Mouse (Mus musculus) forebrain, embryonic 16.5 days (tissue): Measurements from ENCODE around the gene C130074G19Rik. TPM values are rescaled to one million over a fixed set of nuclear protein-coding genes. Genes with fewer than 3 reads are reported as not detected.
A peak's percentile ranks its signal among the peaks of the same experiment; 100 is the strongest.

Experiments used
- ATAC-seq: fragments of 200-750 bp; cut with Nextera tagmentation; 2 replicates; pipeline ENCODE4 v1.8.0; 2017; ENCODE audit warnings: mild to moderate bottlenecking, moderate library complexity
- H3K27ac ChIP-seq: fragments of 300-500 bp; sonication (generic); 2 replicates; pipeline ENCODE4 v1.5.1; 2014; ENCODE audit warnings: low read length, control low read depth
- H3K27me3 ChIP-seq: fragments of 300-500 bp; sonication (generic); replicated peaks from 2 replicates; pipeline ENCODE4 v1.6.1; 2014; ENCODE audit warnings: low read length; ENCODE audit not compliant: control insufficient read depth, insufficient read depth
- H3K36me3 ChIP-seq: fragments of 300-500 bp; sonication (generic); 2 replicates; pipeline ENCODE4 v1.6.1; 2014; ENCODE audit not compliant: control insufficient read depth, insufficient read depth
- H3K4me1 ChIP-seq: fragments of 300-500 bp; sonication (generic); replicated peaks from 2 replicates; pipeline ENCODE4 v1.6.1; 2014; ENCODE audit warnings: low read length; ENCODE audit not compliant: control insufficient read depth, insufficient read depth
- H3K4me2 ChIP-seq: fragments of 300-500 bp; sonication (generic); 2 replicates; pipeline ENCODE4 v1.6.1; 2014; ENCODE audit warnings: mild to moderate bottlenecking, low read length, control low read depth
- H3K4me3 ChIP-seq: fragments of 300-500 bp; sonication (generic); replicated peaks from 2 replicates; pipeline ENCODE4 v1.5.1; 2014; ENCODE audit warnings: mild to moderate bottlenecking, low read length, control low read depth
- H3K9ac ChIP-seq: fragments of 300-500 bp; sonication (generic); replicated peaks from 2 replicates; pipeline ENCODE4 v1.6.1; 2014; ENCODE audit warnings: low read depth, low read length, control low read depth
- H3K9me3 ChIP-seq: fragments of 300-500 bp; sonication (generic); 2 replicates; pipeline ENCODE4 v1.6.1; 2016; ENCODE audit warnings: low read length; ENCODE audit not compliant: control insufficient read depth
- whole genome bisulfite sequencing: fragments of 180-500 bp; shearing (Covaris S2); extraction: QIAGEN DNeasy Blood & Tissue Kit; methylation state at CpG from one replicate; pipeline ENCODE4 v1.1.7; 2014; 5-methylcytosine and 5-hydroxymethylcytosine counted together
- polyA plus RNA-seq: library from polyadenylated mRNA; unstranded; fragments of >200 nt; fragmentation: Nextera tagmentation; extraction: Ambion mirVana; gene quantifications from 2 replicates; pipeline ENCODE4 v1.2.1, GENCODE M21; 2015

C130074G19Rik gene
- polyA plus RNA-seq, 1 experiment from 2014 or later: 1.3 TPM

DNA sequence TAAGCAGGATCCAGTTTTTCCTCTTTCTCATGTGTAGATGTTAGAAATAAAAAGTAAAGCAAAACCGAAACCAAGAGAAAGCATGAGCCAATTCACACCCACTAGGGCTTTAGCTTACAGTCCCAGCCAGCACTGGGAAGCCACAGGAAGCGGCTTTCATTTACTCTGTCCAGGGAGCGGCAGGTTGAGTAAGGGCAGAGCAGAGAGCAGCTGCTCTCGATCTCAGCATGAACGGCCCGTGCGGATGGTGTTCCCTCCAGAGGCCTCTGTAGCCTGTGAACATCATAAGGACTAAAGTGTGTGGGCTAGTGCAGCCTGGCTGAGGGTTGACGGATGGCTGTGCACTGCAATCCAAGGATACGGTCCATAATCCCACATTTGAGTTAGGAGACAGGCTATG, 25.5 kb upstream of the C130074G19Rik start:
- H3K4me2 ChIP-seq: no peak overlapping the region
- peaks cover 21% of the 10 kb centered on the region; the same call in 1 of the 2 replicates for H3K36me3 ChIP-seq
- H3K27me3 ChIP-seq: no peaks in the 10 kb centered on the region
- H3K27ac ChIP-seq: no peak overlapping the region
- H3K9ac ChIP-seq: no peak overlapping the region
- 75% methylated on average over 9 of the region's 9 CpGs for WGBS
- no peak for ATAC-seq
- H3K9me3 ChIP-seq: no peaks in the 10 kb centered on the region
- H3K4me3 ChIP-seq: no peak overlapping the region
- H3K4me1 ChIP-seq: peaks cover 23% of the 10 kb centered on the region

DNA sequence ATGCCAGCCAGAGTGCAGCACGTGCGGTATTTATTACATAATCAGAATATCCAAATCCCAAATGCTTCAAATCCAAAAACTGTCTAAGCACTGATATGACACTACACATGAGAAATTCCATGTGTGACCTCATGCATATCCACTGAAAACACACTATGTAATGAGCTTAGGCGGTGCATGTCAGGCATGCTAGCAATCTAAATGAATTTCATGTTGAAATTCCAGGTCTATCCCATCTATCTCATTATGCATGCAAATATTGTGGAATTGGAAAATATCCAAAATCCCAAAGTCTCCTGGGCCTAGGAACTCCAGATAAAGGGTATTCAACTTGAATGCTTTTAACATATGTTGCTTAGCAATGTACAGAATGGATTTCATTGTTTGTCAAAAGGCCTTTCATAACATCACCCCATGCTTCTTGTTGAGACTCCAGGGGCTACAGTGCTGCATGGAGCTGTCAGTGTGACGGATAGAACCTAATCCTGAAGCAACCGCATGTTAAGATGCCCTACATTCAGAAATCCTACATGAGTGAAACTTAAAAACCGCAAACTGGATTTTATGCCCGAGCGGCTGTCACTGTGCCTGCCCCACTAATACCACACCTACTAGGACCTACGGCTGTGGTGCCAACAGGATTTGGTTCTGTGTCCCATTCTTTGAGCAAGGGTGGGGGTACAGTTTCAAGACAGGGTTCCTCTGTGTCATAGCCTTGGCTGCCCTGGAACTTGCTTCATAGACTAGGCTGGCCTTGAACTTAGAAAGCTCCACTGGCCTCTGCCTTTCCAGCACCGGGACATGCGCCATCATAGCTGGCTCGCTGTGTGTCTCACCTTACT, 23.1 kb upstream of the C130074G19Rik start:
- peak overlapping the region; percentile 89 for H3K27ac ChIP-seq
- ATAC-seq: peak; percentile 80
- H3K9me3 ChIP-seq: no peaks in the 10 kb centered on the region
- 31% methylated on average over 12 of the region's 12 CpGs for WGBS
- no peak overlapping the region; the same call in 1 of the 2 replicates for H3K9ac ChIP-seq
- H3K4me2 ChIP-seq: peak overlapping the region; percentile 13; the same call in 1 of the 2 replicates
- H3K36me3 ChIP-seq: peaks cover 16% of the 10 kb centered on the region; the same call in 1 of the 2 replicates
- peaks cover 23% of the 10 kb centered on the region for H3K4me1 ChIP-seq
- H3K4me3 ChIP-seq: no peak overlapping the region
- H3K27me3 ChIP-seq: no peaks in the 10 kb centered on the region

DNA sequence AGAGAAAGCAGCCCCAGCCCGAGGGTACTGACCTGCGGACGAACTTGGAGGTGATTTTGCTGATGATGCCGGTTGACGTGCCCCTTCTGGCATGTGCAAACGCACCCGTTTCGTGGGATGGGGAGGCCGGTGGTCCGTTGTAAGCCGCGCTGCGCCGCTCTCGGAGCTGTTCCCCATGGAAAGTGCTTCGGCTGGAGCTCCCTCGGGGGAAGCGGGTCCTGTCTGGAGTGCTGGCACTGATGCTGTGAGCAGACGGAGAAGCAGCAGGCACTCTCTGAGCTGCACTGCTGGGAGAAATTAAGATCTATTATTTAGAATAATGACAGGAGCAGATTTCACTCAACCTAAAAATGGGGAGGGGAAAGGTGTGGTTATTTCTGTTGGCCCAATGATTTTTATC, 22.4 kb upstream of the C130074G19Rik start:
- Histone ChIP-seq H3K36me3 (peaks cover 22% of the 10 kb centered on the region; the same call in 1 of the 2 replicates), H3K4me2 (peak overlapping the region; percentile 20; the same call in 1 of the 2 replicates), H3K27me3 (no peaks in the 10 kb centered on the region), H3K4me3 (no peak overlapping the region), H3K4me1 (peaks cover 23% of the 10 kb centered on the region), H3K27ac (peak overlapping the region; percentile 89), H3K9ac (no peak overlapping the region), H3K9me3 (no peaks in the 10 kb centered on the region)
- 35% methylated on average over 19 of the region's 19 CpGs for WGBS
- ATAC-seq: peak; percentile 91

DNA sequence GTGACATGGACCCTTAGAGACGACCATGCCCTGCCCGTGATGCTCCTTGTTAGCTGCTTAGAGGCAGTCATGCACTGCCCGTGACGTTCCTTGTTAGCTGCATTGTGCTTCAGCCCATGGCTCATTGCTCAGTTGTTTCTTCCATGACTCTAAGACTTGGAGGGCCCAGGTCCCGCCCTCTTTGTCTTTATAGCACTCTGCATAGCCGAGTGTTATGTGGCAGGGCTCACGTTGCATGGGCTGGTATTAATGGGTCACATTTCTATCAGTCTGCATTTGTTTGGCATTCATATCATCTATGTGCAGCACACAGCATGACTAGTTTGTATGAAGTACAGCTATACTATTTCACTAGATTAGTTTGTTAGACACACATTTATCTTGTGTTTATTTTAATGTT, 20.7 kb upstream of the C130074G19Rik start:
- H3K4me2 ChIP-seq: no peak overlapping the region
- no peak overlapping the region for H3K4me3 ChIP-seq
- no peak overlapping the region for H3K9ac ChIP-seq
- peaks cover 23% of the 10 kb centered on the region for H3K4me1 ChIP-seq
- H3K27me3 ChIP-seq: no peaks in the 10 kb centered on the region
- WGBS: 63% methylated on average over 7 of the region's 7 CpGs
- no peaks in the 10 kb centered on the region for H3K9me3 ChIP-seq
- ATAC-seq: no peak
- no peak overlapping the region for H3K27ac ChIP-seq
- H3K36me3 ChIP-seq: peaks cover 21% of the 10 kb centered on the region

GRCm38 (mm10) chr1:184902886-184903285, 19.9 kb upstream of the C130074G19Rik start:
- no peaks in the 10 kb centered on the region for H3K9me3 ChIP-seq
- WGBS: 70% methylated on average over 7 of the region's 7 CpGs

DNA sequence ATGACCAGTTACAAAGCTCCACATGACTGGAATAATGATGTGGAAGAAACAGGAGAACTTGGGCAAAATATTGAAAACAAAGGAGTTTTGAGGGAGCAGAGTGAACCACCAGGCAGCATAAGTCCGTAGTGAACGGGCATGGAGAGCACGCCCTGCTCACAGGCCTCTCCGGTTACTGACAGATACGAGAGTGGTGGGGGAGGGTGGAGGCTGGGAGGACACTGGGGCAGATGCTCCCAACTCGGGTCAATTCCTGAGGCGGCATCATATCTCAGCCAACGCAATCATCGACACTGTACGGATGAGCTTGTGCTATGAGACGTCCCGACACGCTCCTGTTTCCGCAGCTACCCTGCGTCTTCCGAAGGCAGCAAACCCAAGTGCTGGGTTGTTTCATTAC, 14.3 kb upstream of the C130074G19Rik start:
- Histone ChIP-seq H3K27ac (no peak overlapping the region), H3K9me3 (no peaks in the 10 kb centered on the region), H3K4me1 (no peaks in the 10 kb centered on the region), H3K4me3 (no peak overlapping the region), H3K36me3 (peaks cover 22% of the 10 kb centered on the region), H3K27me3 (no peaks in the 10 kb centered on the region), H3K9ac (no peak overlapping the region), H3K4me2 (no peak overlapping the region)
- ATAC-seq: no peak
- WGBS: 85% methylated on average over 16 of the region's 16 CpGs

More at GRCm38 (mm10) chr1:184902886-184903285, 19.9 kb upstream of the C130074G19Rik start:
- no peak overlapping the region for H3K4me2 ChIP-seq
- no peak for ATAC-seq
- peaks cover 22% of the 10 kb centered on the region for H3K36me3 ChIP-seq
- no peak overlapping the region for H3K27ac ChIP-seq
- H3K27me3 ChIP-seq: no peaks in the 10 kb centered on the region
- no peak overlapping the region for H3K4me3 ChIP-seq
- no peak overlapping the region for H3K9ac ChIP-seq
- peaks cover 21% of the 10 kb centered on the region for H3K4me1 ChIP-seq

- no peak overlapping the region for H3K9ac ChIP-seq
- no peak overlapping the region for H3K4me2 ChIP-seq
- no peak overlapping the region for H3K4me3 ChIP-seq
- H3K27me3 ChIP-seq: no peaks in the 10 kb centered on the region
- no peak overlapping the region for H3K27ac ChIP-seq
- H3K4me1 ChIP-seq: no peaks in the 10 kb centered on the region
- H3K36me3 ChIP-seq: no peaks in the 10 kb centered on the region
- no peaks in the 10 kb centered on the region for H3K9me3 ChIP-seq
- WGBS: 83% methylated on average over 3 of the region's 3 CpGs
- ATAC-seq: no peak
Measured at GRCm38 (mm10) chr1:184891998-184892397, 9.0 kb upstream of the C130074G19Rik start.

- H3K4me2 ChIP-seq: no peak overlapping the region
- H3K27me3 ChIP-seq: no peaks in the 10 kb centered on the region
- H3K9ac ChIP-seq: no peak overlapping the region
- no peak for ATAC-seq
- no peak overlapping the region for H3K4me3 ChIP-seq
- H3K4me1 ChIP-seq: no peaks in the 10 kb centered on the region
- H3K9me3 ChIP-seq: no peaks in the 10 kb centered on the region
- 94% methylated on average over 6 of the region's 6 CpGs for WGBS
- no peaks in the 10 kb centered on the region for H3K36me3 ChIP-seq
- no peak overlapping the region for H3K27ac ChIP-seq
Measured at GRCm38 (mm10) chr1:184889454-184889853, 6.4 kb upstream of the C130074G19Rik start.

- Histone ChIP-seq H3K9me3 (no peaks in the 10 kb centered on the region), H3K36me3 (no peaks in the 10 kb centered on the region), H3K4me3 (no peak overlapping the region), H3K27me3 (peaks cover 23% of the 10 kb centered on the region), H3K9ac (no peak overlapping the region), H3K4me2 (no peak overlapping the region), H3K4me1 (0 out of 2 replicates have a peak, but pooled peaks cover 6% of the 10 kb centered on the region), H3K27ac (no peak overlapping the region)
- ATAC-seq: no peak
- WGBS: 50% methylated on average over 1 of the region's 1 CpGs
Measured at GRCm38 (mm10) chr1:184886160-184886559, 3.1 kb upstream of the C130074G19Rik start.
